Mouse (Mus musculus): ENCODE results near the gene Tnfsf12. TPM values are rescaled to one million over a fixed set of nuclear protein-coding genes. Genes with fewer than 3 reads are reported as not detected.

Gene Tnfsf12
- polyA plus RNA-seq, 1 experiment, result 3.3 TPM

DNA sequence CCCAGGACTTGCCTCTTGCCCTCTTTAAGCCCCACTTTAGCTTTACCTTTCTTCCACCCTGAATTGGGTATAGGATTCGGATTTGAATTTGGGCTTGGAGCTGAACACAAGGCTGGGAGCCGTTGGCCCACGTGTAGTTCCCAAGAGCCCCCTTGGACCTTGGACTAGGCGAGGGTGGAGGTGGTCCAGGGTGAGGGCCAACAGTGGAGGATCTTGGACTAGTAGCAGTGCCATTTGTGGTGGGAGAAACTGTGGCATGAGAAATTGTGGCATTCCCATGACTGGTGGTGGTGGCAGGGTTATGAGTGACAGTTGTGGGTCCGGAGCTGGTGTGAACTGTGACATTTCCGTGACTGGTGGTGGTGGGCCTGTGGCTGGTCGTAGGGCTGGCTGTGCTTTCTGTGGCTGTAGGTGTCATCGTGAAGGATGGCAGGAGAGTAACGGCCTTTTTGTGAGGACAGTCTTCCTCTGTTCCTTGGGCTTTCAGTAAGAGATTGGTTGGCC lies 30.1 kb downstream of the Tnfsf12 start:
- Histone ChIP-seq H3K27me3 (ENCODE audit: control insufficient read depth, insufficient read depth, low read length) (no peaks in the 10 kb centered on the region), H3K36me3 (ENCODE audit: control insufficient read depth, insufficient read depth, low read length) (peaks cover 1% of the 10 kb centered on the region; the same call in 1 of the 2 replicates), H3K27ac (ENCODE audit: control insufficient read depth, insufficient read depth, low read depth, low read length) (no peak overlapping the region), H3K4me1 (ENCODE audit: control insufficient read depth, insufficient read depth, low read length) (peaks cover 6% of the 10 kb centered on the region), H3K4me3 (ENCODE audit: control insufficient read depth, low read depth, low read length) (no peak overlapping the region)
- TF ChIP-seq CTCF (IDR thresholded peaks at IDR 0.05; ENCODE audit: control insufficient read depth, insufficient read depth, insufficient replicate concordance, low read depth, low read length), result no peak
- no peak for TF ChIP-seq POLR2A (IDR thresholded peaks at IDR 0.05; ENCODE audit: control insufficient read depth, low read depth, low read length)

DNA sequence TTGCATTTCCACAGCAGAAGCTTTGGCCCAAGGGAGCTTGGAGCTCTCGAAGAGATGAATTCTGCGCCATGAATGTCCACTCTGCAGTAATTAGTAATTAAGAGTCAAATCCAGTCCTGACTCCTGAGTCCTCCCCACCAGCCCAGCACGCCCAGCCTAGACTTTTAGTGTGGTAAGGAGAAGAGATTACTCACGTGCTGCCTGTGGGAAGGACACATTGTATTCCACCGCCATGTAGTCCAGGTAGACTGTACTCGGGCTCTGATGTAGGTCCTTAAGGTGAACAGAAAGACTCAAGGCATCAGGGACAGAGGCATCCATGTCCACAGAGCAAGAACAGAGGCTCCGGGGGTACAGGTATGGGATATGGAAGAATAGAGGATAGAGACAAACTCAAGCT lies 30.8 kb downstream of the Tnfsf12 start:
- Histone ChIP-seq H3K36me3 (ENCODE audit: control insufficient read depth, insufficient read depth, low read length) (peaks cover 1% of the 10 kb centered on the region; the same call in 1 of the 2 replicates), H3K27me3 (ENCODE audit: control insufficient read depth, insufficient read depth, low read length) (no peaks in the 10 kb centered on the region), H3K27ac (ENCODE audit: control insufficient read depth, insufficient read depth, low read depth, low read length) (no peak overlapping the region), H3K4me3 (ENCODE audit: control insufficient read depth, low read depth, low read length) (no peak overlapping the region), H3K4me1 (ENCODE audit: control insufficient read depth, insufficient read depth, low read length) (peaks cover 6% of the 10 kb centered on the region)
- TF ChIP-seq POLR2A (IDR thresholded peaks at IDR 0.05; ENCODE audit: control insufficient read depth, low read depth, low read length) (no peak), CTCF (IDR thresholded peaks at IDR 0.05; ENCODE audit: control insufficient read depth, insufficient read depth, insufficient replicate concordance, low read depth, low read length) (no peak)

DNA sequence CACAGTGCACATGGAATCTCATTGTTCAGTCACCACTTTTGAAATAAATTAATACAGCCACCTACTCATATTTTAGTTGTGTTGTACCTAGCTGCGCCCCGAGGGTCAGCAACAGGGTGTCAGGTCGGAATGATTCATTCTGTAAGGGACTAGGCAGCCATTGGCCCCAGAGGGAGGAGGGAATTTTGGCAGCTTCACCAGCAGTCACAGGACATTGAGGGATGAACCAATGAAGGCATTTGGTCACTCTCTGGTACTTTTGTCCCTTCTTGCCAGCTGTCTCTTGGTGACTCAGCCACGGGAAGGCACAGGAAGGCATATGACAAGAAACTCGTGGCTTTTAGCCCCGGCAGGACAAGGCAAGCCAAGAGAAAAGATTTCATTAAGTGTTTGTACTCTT lies 31.9 kb downstream of the Tnfsf12 start:
- Histone ChIP-seq H3K4me1 (ENCODE audit: control insufficient read depth, insufficient read depth, low read length) (peaks cover 6% of the 10 kb centered on the region), H3K27ac (ENCODE audit: control insufficient read depth, insufficient read depth, low read depth, low read length) (no peak overlapping the region), H3K27me3 (ENCODE audit: control insufficient read depth, insufficient read depth, low read length) (no peaks in the 10 kb centered on the region), H3K4me3 (ENCODE audit: control insufficient read depth, low read depth, low read length) (no peak overlapping the region), H3K36me3 (ENCODE audit: control insufficient read depth, insufficient read depth, low read length) (peaks cover 1% of the 10 kb centered on the region; the same call in 1 of the 2 replicates)
- TF ChIP-seq CTCF (IDR thresholded peaks at IDR 0.05; ENCODE audit: control insufficient read depth, insufficient read depth, insufficient replicate concordance, low read depth, low read length), result no peak
- no peak for TF ChIP-seq POLR2A (IDR thresholded peaks at IDR 0.05; ENCODE audit: control insufficient read depth, low read depth, low read length)

DNA sequence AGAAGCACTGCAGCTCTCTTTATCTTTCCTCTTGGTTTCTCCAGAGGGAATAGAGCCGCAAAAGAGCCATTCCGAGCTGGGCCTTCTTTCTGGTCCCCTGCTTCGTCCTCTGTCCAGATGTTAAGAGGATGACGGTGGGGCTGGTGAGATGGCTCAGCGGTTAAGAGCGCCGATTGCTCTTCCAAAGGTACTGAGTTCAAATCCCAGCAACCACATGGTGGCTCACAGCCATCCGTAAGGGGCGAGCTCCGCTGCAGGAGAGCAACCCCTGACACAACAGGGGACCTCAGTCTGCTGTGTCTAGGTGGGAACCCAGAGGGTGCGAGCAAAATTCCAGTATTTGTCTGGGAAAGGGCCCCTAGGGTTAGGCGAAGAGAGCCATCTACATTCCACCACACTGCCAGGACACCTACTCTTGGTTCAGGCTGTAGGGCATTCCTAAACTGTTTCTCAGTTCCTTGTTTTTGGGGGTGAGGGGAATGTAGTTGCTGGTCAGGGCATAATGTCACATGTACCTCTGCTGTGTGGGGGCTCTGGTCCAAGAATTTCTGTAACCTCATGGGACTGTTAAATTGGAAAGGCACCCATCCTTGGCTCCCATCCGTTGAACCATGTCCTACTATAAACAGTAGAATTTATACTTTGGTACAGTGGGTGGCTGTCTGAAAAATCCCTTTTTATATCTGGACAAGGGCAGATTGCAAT lies 32.5 kb downstream of the Tnfsf12 start:
- no peaks in the 10 kb centered on the region for H3K36me3 ChIP-seq (ENCODE audit: control insufficient read depth, insufficient read depth, low read length)
- TF ChIP-seq POLR2A (IDR thresholded peaks at IDR 0.05; ENCODE audit: control insufficient read depth, low read depth, low read length) (no peak), CTCF (IDR thresholded peaks at IDR 0.05; ENCODE audit: control insufficient read depth, insufficient read depth, insufficient replicate concordance, low read depth, low read length) (no peak)
- peak overlapping the region; percentile 99 for H3K27ac ChIP-seq (ENCODE audit: control insufficient read depth, insufficient read depth, low read depth, low read length)
- peak overlapping the region; percentile 98 for H3K4me3 ChIP-seq (ENCODE audit: control insufficient read depth, low read depth, low read length)
- no peaks in the 10 kb centered on the region for H3K27me3 ChIP-seq (ENCODE audit: control insufficient read depth, insufficient read depth, low read length)
- H3K4me1 ChIP-seq (ENCODE audit: control insufficient read depth, insufficient read depth, low read length), result peaks cover 6% of the 10 kb centered on the region

DNA sequence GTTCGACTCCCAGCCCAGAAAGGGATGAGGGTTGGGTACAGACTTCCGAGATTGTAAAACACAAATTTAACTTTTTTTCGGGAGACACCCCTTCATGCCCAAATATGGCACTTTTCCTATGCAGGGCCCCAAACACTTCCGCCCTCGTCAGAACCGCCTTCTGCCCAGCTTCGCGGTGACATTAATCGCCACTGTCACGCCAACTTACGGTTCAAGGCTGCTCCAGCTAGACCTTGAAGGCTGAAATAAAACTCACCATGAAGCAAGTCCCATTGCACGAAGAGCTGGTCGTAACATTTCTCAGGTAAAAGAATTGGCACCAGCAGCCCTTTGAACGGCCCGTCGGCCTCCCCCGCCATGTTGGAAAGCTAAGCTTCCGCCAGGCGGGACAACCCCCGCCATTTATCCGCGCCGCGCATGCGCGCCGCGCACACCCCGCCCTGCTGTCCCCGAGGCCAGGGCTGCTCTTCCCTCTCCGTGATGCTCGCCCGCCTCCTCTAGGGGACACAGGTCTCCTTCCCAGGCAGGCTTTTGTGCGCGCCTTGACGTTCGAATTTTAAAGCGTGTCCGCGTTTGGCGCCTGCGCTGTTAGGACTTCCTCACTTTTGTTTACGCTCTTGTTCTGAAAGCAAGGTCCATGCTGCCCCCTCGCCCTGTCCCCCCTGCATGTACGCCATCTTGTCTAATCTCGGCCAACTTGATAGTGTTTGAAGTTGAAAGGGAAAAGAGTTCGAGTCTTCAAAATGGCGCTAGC lies 33.3 kb downstream of the Tnfsf12 start, which contains the start of gene Mpdu1:
TSS of gene Mpdu1 (minus strand) at position 430 of the 754 bp plus-strand sequence.
- TF ChIP-seq POLR2A (IDR thresholded peaks at IDR 0.05; ENCODE audit: control insufficient read depth, low read depth, low read length) (peak; percentile 89), CTCF (IDR thresholded peaks at IDR 0.05; ENCODE audit: control insufficient read depth, insufficient read depth, insufficient replicate concordance, low read depth, low read length) (no peak)
- Histone ChIP-seq H3K36me3 (ENCODE audit: control insufficient read depth, insufficient read depth, low read length) (no peaks in the 10 kb centered on the region), H3K27ac (ENCODE audit: control insufficient read depth, insufficient read depth, low read depth, low read length) (peak within 1 kb of the TSS; percentile 99), H3K4me3 (ENCODE audit: control insufficient read depth, low read depth, low read length) (peak within 1 kb of the TSS; percentile 98), H3K4me1 (ENCODE audit: control insufficient read depth, insufficient read depth, low read length) (peaks cover 6% of the 10 kb centered on the region), H3K27me3 (ENCODE audit: control insufficient read depth, insufficient read depth, low read length) (no peaks in the 10 kb centered on the region)

DNA sequence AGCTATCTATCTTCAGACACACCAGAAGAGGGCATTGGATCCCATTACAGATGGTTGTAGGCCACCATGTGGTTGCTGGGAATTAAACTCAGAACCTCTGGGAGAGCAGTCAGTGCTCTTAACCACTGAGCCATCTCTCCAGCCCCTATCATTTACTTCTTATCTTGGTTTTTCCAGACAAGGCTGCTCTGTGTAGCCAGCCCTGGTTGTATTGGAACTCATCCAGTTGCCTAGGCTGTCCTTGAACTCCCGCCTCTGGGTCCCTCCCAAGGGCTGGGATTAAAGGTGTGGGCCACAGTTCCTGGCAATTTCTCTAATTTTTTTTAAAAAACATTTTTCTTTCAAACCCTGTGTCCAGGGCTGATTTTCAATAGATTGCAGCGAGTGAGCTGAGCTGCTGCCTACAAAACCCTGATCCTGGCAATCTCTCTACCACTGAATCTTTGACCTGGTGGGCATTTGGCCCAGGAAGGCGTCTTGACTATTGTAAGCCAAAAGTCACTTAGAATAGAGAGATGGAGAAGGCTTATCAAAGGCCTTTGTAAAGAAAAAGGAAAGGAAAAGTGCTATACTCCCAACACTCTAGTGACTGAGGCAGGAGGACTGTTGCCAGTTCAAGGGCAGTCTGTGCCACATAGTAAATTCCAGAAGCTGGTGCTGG lies 34.3 kb downstream of the Tnfsf12 start:
- no peaks in the 10 kb centered on the region for H3K27me3 ChIP-seq (ENCODE audit: control insufficient read depth, insufficient read depth, low read length)
- H3K4me1 ChIP-seq (ENCODE audit: control insufficient read depth, insufficient read depth, low read length), result peaks cover 6% of the 10 kb centered on the region
- TF ChIP-seq CTCF (IDR thresholded peaks at IDR 0.05; ENCODE audit: control insufficient read depth, insufficient read depth, insufficient replicate concordance, low read depth, low read length) (no peak), POLR2A (IDR thresholded peaks at IDR 0.05; ENCODE audit: control insufficient read depth, low read depth, low read length) (no peak)
- H3K36me3 ChIP-seq (ENCODE audit: control insufficient read depth, insufficient read depth, low read length), result no peaks in the 10 kb centered on the region
- peak overlapping the region; percentile 31; the same call in 1 of the 2 replicates for H3K27ac ChIP-seq (ENCODE audit: control insufficient read depth, insufficient read depth, low read depth, low read length)
- peak overlapping the region; percentile 98 for H3K4me3 ChIP-seq (ENCODE audit: control insufficient read depth, low read depth, low read length)

All from testis, adult 2 months (tissue).